Mouse (Mus musculus) layer of hippocampus, postnatal 14 days (tissue): ENCODE measurements around the gene Gm19426. TPM values are rescaled to one million over a fixed set of nuclear protein-coding genes. Genes with fewer than 3 reads are reported as not detected.
A peak's percentile ranks its signal among the peaks of the same experiment; 100 is the strongest.
"Not testable (repeated sequence)": the region's sequence is repeated elsewhere in the genome, so short reads cannot be mapped to it uniquely, and the experiment has no call there.

Experiments
- DNase-seq, 2 experiments: peaks; one replicate each; pipeline ENCODE4 v3.0.0; 2021 to 2022; ENCODE audit warnings: low spot score in 2 of 2, mixed read lengths in 1 of 2
- total RNA-seq, 2 experiments: library from RNA; stranded (reverse); gene quantifications; 2 replicates each; pipeline ENCODE4 v1.2.3; 2021

Gene Gm19426
- total RNA-seq, 2 experiments from 2014 or later, result 2.6 to 3.7 TPM

DNA sequence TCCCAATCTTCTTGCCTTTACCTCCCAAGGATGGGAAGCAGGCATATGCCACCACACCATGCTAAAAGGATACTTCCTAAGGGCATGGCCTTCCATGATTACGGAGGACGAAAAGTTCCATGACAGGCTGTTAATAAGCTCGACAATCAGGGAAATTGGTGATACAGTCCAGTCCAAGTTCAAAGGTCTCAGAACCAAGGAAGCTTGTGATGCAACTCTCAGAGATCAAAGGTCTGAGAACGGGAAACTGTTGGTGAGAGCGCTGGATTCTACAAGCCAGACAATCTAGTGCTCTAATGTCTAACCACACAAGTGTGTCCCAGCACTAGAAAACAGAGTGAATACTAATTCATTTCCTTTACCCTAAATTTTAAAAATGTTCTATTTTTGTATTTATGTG is 12.8 kb upstream of the Gm19426 start:
- DNase-seq, result no peak

DNA sequence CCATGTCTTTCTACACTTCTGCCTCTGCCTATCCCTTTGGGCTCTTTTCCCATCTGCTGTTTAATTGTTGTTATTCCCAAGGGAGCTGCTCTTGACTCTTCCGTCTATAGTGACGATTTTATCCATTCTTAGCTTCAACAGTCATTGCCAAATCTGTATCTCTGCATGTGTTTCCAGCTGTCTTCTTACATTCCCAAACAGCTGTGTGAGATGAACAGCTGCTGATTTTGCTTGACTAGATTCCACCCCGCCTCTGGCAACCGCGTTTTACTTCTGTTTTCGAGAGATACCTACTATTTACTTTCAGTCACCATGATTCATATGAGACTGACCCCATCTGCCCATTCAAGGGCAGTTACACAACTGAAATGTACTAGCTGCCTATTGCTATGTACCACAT is 6.7 kb upstream of the Gm19426 start:
- DNase-seq, result no peak

DNA sequence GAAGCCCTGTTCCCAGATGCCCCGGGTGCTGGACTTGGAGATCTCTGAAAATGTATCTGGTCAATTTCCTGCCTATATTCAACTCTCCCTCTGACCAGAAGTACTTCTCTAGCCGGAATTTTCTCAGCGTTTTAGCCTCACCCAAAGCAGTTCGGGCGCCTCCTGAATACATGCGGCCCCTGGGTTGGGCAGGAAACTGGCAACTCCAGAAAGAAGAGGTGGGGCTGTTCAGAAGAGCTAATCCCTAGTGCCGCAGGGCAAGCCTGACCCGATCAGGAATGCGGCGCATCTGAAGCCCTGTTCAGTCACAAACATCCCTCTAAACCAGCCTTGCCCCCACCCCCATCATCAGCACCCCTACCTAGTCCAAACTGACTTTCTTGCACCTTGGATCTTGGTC is 671 bp upstream of the Gm19426 start:
- DNase-seq, result no peak

DNA sequence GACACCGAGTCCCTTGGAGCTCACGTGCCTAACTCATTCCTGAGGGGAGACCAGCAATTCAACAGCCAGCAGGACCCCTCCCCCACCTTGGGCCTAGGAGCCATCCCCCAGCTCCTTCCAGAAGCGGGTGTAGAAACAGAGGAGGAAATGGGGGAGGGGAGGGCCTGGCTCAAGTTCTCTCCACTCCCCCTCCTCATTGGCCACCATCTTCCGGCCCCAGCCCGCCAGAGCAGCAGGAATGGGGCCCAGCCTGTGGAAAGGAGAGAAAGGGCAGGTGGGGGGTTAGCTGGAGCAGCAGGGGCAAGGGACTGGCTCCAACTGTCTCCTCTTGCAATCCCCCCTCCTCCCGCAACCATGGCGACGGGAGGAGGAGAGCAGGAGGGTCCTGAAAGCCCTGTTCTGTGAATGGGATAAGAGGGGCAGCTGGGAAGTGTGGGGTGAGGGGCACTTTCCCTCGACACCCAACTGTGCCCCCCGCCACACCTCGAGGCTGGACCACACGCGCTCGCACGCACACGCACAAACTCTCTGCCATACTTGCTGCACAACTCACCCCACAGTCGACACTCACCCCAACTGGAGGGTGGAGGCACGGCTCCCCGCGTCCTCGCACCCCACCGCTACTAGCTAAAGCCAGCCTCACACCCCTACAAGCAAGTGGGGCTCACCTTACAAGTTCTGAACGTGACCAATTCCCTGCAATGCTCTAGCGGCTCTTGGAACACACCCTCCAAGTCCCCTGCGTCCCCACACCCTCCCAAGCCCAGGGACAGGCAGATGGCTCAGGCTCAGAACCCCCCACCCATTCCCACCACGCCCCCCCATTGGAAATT is 788 bp downstream of the Gm19426 start:
- DNase-seq, result peak; percentile 32 to 48

DNA sequence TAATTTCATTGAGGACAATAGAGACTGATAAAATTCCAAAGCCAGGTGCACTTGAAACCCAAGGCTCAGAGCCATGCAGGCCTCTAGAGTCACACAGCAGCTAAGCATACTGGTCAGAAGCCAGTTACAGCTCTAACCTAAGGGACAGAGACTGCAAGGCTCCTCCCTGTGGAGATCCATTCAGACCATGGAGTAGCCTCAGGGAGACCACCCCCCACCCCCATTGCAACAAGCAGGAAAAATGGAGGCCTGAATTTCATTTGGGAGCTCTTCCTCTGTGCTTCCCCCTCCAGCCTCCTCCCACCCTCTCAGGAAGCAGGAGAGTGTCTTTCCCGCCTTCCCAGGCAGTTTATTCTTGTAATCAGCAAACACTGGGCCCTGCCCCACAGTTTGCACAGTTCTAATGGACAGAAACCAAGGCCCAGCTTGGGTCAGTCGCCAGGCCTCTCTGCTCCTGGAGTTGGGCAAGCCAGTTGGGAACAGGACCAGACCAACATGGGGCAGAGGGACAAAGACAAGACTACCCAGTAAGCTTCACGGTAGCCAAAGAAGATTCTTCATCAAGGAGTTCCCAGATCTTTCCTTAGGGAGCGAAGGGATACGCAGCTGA is 1.5 kb downstream of the Gm19426 start:
- DNase-seq, result peak in 1 of 2 experiments; percentile 27

DNA sequence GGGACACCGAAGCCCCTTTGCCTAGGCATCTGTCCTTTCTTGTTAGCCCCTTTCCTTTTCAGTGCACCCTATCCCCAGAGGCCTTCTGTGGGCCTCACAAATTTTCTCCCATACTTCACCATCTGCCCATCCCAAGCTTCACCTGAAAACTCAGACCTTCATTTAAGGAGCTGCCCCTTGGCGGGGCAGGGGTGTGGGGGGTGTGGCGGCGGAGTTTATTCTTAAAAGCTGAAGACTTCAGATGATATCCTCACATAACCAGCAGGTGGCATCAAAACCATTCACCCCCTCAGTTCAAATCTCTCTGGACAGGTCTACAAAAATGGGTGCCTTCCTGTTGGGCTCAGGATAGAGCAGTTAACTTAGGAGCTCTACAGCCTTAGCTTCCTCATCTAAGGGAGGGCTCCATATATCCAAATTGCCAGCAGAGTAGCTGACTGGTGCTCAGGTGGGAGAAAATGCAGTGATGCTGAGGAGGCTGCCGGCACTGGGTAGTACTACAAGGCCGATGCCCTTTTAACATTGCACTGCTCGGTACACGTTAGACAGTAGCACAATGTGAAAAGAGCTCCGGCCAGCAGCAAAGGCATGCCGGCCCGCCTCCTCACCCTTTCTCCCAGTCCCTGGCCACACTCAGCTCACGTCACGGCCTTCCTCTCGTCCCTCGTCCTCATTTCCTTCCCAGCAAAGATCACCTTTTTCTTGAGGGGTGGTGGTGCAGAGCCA is 2.7 kb downstream of the Gm19426 start:
- no peak for DNase-seq

DNA sequence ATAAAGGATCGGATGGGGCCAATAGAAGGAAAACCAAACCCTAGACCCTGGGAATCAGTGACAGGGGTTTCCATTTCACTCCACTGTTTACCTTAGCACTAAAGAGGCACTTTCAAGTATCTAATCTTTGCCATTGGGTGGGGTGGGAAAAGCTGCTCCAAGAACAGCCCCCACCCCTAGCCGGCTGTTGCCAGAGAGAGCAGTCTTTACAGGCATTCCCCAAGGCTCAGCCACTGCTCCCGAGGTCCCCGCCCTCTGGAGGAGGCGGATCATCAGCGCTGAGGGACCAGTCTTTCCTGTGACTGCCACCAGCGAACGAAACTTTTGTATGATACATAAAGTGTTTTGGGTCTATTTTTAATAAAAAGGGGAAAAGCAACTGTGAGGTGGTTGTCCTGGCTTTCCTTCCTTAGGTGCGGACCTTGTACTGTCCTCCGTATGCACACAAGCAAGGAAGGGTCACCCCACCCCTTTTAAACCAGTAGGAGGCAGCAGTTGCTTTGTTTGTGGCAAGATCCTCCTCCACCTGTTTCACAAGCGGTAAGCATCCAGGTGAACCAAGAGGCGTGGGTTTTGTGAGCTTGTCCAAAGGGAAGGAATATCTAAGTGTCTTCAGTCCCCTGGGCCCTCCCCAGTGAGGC is 5.1 kb downstream of the Gm19426 start:
- DNase-seq, result no peak

DNA sequence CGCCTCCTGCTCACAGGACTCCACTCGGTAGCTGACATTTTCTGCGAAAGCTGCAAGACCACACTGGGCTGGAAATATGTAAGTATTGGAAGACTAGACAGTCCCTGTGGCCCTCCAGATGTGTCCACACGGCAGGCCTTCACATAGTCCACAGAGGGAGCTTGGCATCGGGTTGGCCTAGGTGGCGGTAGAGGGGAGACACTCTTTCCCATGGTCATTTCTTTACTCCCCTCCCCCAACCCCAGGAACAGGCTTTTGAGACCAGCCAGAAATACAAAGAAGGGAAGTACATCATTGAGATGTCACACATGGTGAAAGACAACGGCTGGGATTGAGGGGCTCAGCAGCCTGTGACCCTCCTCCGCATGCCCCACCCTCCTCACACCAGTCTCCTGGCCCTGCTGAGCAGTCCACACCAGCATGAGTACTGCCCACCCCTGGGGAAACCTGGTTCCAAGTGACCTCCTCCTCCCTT is 6.0 kb downstream of the Gm19426 start:
- DNase-seq, result no peak

DNA sequence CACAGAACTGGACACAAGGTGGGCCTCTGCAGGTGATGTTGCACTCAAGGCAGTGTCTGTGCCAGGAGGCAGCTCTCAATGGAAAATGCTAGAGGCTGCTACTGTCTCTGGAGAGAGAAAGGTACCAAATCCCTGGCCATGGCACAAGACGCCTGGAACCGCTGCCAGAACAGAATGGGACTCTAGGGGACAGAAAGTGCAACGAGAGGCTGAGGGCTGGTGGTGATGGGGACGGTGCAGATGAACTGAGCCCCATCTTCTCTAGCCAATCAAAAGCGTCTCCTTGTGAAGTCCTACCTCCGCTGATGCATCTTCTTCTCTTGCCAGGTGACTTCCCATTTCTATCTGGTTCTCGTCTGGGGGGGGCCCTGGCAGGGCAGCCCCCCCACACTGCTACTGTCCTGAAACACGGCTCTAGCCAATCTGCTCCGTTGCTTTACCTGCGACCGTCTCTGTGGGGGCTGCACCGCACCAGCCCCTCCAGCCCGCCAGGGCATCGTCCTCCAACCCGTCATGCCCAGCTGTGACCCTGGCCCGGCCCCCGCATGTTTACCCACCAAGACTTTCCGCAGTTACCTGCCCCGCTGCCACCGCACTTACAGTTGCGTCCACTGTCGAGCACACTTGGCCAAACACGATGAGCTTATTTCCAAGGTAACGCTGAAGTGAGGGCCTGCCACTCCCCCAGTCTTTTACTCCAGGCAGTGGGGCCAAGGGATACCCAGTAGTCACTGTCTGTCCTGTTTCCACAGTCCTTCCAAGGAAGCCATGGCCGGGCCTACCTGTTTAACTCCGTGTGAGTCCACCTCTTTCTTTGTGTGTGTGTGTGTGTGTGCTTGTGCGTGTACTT is 6.9 kb downstream of the Gm19426 start:
- DNase-seq, result no peak

DNA sequence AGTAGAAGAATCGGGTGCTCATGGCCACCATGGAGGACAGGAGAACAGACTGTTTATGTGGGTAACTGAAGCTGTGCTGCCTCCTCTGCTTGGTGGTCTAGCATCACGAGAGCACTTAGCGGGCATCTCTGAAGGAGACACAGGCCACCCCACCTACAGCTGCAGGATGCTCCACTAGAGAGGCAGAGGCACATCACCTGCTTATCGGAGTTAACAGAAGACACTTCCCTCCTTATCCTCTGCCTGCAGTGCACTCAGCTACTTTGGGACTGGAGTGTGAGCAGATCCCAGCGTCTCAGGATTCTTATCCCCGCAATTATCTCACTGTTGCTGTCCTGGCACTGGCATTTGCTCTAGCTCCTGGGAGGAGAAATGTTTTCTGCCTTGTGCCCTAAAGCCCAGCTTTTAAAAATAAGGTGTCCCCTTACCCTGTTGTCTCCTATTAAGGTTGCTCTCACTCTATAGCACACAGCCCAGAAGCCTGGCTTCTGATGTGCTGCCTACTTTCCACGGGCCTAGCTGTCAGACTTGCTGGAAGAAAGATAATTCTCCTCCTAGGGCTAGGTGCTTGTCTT is 8.0 kb downstream of the Gm19426 start:
- no peak for DNase-seq

DNA sequence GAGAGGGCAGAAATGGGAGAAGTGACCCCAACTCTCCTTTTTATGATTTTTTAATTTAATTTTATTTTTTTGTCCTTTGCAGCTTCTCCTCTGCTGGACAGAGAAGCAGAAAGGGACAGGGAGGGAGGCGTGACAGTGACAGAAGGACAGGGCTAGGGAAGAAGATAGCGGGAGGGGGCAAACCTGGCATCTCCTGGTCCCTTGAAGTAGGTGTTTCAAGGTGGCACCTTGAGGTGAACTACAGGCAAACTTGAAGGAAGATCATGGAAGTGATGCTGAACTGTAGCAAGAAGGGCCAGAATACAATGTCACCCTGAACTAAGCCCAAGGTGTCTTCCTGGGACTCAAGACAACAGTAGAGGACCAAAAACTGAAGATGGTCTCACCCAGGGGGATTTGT is 8.5 kb downstream of the Gm19426 start:
- DNase-seq, result no peak

DNA sequence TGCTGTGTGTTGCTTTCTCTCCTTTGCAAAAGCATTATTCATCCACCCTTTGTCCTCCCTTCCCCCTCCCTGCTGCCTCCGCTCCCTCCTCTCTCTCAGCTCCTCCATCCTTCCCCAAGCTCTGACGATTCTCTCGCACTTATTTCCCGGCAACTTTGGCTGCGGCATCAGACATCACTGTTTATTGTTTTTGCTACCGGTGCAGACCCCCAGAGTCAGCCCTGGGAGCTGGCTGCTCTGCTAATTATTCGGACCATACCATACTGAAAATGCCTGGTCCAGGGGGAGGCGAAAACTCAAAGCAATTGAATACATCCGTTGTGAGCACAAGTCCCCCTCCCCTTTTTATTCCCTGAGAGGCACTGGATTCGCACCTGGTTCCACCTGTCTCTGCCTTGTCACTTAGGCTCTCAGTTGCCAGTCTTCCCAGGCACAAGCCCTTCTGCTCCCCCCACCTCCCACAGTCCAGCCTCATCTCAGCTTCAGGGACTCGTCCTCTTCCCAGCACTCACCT is 9.0 kb downstream of the Gm19426 start:
- peak; percentile 40 to 43 for DNase-seq

DNA sequence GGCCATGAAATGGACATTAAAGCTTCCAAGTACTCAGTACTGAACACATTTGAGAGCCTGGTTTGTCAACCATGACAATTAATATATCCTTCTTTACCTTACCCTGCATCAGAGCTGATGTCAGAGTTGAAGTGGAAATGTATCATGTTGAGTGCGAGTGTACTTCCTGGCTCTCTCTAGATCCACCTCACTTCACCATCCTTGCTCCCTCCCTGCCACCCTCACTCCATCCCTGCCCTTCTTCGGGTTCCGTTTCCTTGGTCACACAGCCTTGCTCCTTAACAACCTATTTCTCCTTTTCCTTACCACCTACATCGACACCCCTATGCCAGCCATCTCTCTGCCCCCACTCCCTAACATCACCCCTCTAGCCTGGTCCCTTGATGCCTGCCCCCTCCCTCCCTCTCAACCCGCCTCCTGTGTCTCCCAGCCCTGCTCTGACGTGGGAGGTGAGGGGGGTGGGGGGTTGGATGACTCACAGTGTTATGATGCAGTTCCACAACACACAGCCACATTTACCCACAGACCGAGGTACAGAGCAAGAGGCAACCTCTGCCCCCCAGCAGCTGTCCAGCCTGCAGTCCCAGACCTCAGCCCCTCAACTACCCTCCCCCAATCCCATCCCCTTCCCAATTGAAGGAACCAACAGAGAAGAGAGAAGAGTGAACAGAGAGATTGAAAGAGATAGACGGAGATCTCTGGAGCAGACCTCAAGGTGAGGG is 9.7 kb downstream of the Gm19426 start, which contains the start of gene Ypel4:
Gene Ypel4 (plus strand): TSS at position 480 of the 722 bp plus-strand sequence.
- peak; percentile 64 to 66 for DNase-seq

DNA sequence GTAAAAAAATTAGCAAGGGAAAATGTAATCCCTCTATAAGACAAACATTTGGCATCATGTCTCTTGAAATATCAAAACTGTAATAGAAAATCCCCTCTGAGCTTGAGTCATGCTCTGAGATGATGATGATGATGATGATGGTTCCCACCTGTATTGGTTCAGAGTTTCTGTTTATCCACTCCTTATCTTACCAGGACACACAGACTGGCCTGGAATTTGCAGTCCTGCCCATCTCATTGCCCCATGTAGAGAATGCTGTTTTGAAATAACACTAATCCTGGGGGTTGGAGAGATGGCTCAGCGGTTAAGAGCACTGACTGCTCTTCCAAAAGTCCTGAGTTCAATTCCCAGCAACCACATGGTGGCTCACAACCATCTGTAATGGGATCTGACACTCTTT is 11.1 kb downstream of the Gm19426 start:
- DNase-seq, result no peak

DNA sequence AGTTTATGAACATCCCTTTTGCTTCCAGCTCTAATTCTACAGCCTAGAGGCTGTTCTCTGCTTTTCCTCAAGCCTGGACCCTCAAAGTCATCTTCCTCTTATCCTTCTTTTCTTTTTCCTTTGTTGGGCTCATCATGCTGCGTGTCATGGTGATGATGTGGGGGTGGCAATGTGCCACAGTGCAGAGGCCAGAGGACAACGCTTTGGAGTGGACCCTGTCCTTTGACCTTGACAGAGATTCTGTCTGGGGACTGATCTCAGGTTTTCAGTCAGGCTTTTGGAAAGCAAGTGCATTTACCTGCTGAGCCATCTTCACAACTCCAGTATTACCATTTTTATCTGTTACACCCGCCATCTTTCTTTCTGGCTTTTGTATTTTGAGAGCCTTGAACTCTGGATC is 12.2 kb downstream of the Gm19426 start:
- DNase-seq, result no peak

DNA sequence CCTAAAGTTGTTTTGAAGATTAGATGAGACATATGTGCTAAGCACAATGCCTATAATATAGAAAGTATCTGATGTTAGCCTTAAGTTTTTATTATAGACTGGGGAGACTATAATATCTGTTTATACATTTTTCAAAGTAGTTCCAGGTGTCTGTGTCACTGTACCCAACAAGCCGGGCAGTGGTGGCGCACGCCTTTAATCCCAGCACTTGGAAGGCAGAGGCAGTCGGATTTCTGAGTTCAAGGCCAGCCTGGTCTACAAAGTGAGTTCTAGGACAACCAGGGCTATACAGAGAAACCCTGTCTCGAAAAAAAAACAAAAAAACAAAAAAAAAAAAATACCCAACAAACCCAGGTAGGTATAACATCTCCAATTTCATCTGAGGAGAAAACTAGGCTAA is 15.3 kb downstream of the Gm19426 start:
- DNase-seq, result not testable (repeated sequence)

DNA sequence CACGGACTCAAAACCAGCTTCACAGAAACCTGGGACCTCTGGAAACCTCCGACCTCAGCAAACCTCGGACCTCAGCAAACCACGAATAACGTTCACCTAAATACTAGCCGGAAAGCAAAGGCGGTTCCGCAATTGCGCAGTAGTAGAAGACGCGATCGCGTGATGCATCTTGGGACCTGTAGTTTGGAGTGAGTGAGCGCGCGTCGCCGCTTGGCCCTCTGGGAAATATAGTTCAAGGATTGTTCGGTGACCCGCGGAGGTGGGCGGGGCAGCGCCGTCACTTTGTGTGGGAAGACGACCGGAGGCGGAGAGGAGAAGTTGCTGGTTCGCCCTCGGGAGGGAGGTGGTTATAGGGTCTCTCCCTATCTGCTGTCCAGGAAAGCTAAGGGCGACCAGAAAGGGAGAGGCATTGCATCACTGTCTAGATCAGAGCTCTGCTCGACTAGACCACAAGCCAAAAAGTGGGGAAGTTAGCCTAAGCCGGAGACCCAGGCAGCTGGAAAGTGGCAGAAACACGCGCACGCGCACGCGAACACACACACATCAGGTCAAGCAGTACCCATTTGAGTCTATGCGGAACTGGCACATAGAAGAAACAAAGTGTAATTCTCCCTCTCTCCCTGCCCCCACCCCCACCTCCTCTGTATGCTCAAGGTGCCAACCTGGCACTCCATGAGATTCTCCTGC is 16.1 kb downstream of the Gm19426 start, which contains the start of gene Clp1:
Gene Clp1 (minus strand): TSS at position 179 of the 687 bp plus-strand sequence.
- DNase-seq, result peak; percentile 88 to 97

DNA sequence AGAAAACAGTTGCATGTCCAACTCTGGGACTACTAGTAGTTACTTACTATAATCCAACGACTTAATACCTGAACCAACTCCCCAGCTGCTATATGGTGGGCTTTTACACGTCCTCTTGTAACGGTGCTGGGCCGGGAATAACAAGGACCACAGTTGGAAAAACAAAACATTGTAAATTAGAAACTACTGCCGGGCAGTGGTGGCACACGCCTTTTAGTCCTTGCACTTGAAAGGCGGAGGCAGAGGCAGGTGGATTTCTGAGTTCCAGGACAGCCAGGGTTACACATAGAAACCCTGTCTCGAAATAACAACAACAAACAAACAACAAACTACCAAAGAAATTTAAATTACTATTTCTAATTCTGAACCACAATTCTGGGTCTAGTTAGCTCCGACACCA is 16.7 kb downstream of the Gm19426 start:
- DNase-seq, result no peak
